Mouse (Mus musculus): Measurements from ENCODE around the gene Mapk11. TPM values are rescaled to one million over a fixed set of nuclear protein-coding genes. Genes with fewer than 3 reads are reported as not detected.
A peak's percentile ranks its signal among the peaks of the same experiment; 100 is the strongest.

Gene Mapk11
- 38.5 and 40.4 TPM in 2 replicates for polyA plus RNA-seq (2014; fragmentation: Nextera tagmentation; extraction: Ambion mirVana)

DNA sequence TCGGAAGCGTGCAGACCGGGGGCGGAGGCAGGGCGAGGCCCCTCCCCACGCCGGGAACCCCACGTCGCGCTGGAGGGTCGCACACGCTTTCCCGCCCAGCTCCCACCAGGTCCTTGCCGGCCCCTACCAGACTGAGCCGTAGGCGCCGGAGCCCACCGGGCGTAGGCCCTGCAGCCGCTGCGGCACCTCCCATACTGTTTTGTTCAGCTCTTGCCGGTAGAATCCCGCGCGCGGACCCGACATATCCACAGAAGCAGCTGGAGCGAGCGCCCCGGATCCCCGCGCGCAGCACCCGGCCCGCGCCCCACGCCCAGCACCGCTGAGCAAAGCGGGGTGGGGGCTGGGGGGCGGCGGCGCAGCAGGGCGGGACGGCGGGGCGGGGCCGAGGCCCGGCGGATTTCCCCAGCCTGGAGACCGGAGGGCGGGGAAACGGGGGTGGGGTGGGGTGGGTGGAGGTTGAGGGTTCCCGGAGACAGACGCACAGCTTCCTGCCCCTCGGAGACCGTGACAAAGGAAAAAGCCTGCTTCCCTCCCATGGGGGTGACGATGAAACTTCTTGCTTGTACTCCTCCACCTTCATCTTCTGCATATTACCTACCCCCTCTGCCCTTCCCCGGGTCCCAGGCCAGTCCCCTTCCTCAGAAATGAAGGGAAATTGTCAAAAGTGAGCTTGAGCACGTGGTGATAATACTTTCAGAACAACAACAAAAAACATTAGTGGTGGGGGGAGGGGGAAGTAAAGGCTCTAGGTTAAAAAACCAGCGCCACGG, at the start of gene Mapk11:
Gene Mapk11, minus strand, starts transcription at position 358 of the 770 bp plus-strand sequence.
- Histone ChIP-seq H3K4me3 (ENCODE audit: low read depth, low read length) (peak within 1 kb of the TSS; percentile 83), H3K4me1 (replicated peaks; ENCODE audit: control insufficient read depth, insufficient read depth, low read length) (peaks cover 17% of the 10 kb centered on the region), H3K9ac (ENCODE audit: low read depth, low read length) (peak within 1 kb of the TSS; percentile 93), H3K36me3 (ENCODE audit: control insufficient read depth, insufficient read depth, low read length) (peaks cover 5% of the 10 kb centered on the region; the same call in 1 of the 2 replicates), H3K9me3 (ENCODE audit: control insufficient read depth, low read length) (no peaks in the 10 kb centered on the region), H3K27ac (ENCODE audit: low read depth, low read length) (peak within 1 kb of the TSS; percentile 72), H3K4me2 (replicated peaks; ENCODE audit: low read depth, low read length) (peak within 1 kb of the TSS; percentile 90), H3K27me3 (ENCODE audit: control insufficient read depth, insufficient read depth, low read length) (peaks cover 7% of the 10 kb centered on the region; the same call in 1 of the 2 replicates)
- WGBS: under 1% methylated on average over 38 of the region's 61 CpGs
- ATAC-seq (ENCODE audit: low FRiP score) (peak; percentile 63), DNase-seq (ENCODE audit: low spot score) (peak; percentile 73)

DNA sequence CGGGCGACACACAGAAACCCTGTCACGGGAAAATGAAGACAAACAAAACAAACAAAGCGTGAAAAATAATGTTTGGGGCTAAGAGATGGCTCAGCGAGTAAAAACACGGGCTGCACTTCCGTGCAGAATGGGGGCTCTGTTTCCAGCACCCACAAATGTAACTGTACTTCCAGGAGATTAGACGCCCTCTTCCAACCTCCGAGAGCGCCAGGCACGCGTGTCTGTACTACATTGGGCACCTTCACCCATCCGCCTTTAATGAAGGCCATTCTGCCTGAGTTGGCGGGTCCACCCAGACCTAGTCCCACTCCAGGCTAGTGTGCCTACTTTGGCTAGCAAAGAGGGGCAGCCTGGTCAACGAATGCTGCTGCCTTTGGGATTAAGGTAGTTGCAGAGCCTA, 47.6 kb upstream of the Mapk11 start:
- ATAC-seq (ENCODE audit: low FRiP score): no peak
- 72% methylated on average over 15 of the region's 15 CpGs for WGBS

DNA sequence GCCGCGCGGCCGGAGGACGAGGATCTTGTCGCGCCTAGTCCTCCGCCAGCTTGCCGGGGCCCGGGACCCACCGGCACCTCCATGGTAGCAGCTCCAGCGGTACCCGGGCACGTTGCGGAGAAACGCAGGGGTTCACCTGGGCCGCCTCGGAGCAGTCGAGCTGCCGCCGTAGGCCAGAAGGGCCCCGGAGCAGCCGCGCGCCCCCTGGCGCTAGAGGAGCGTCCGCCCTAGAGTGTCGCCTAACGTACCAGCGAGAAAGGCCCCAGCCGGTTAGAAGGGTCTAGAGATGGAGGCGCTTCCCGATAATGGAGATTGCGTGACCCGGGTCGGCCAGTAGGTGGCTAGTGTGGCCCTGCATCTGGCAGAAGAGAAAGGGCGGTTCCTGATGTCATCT, 46.9 kb upstream of the Mapk11 start, which contains the start of gene Dennd6b:
Gene Dennd6b, minus strand, starts transcription at position 184 of the 394 bp plus-strand sequence.
- Histone ChIP-seq H3K27ac (ENCODE audit: low read depth, low read length) (peak within 1 kb of the TSS; percentile 93), H3K4me3 (ENCODE audit: low read depth, low read length) (peak within 1 kb of the TSS; percentile 77), H3K4me2 (replicated peaks; ENCODE audit: low read depth, low read length) (peak within 1 kb of the TSS; percentile 64), H3K9ac (ENCODE audit: low read depth, low read length) (peak within 1 kb of the TSS; percentile 93), H3K27me3 (ENCODE audit: control insufficient read depth, insufficient read depth, low read length) (no peaks in the 10 kb centered on the region), H3K4me1 (replicated peaks; ENCODE audit: control insufficient read depth, insufficient read depth, low read length) (peaks cover 5% of the 10 kb centered on the region; the same call in 1 of the 2 replicates), H3K36me3 (ENCODE audit: control insufficient read depth, insufficient read depth, low read length) (no peaks in the 10 kb centered on the region), H3K9me3 (ENCODE audit: control insufficient read depth, low read length) (no peaks in the 10 kb centered on the region)
- DNase-seq (ENCODE audit: low spot score) (peak; percentile 98), ATAC-seq (ENCODE audit: low FRiP score) (peak; percentile 99)
- under 1% methylated on average over 33 of the region's 38 CpGs for WGBS

More for the DNA sequence above, 47.6 kb upstream of the Mapk11 start:
- H3K4me2 ChIP-seq (replicated peaks; ENCODE audit: low read depth, low read length): peak overlapping the region; percentile 64
- no peaks in the 10 kb centered on the region for H3K27me3 ChIP-seq (ENCODE audit: control insufficient read depth, insufficient read depth, low read length)
- H3K4me3 ChIP-seq (ENCODE audit: low read depth, low read length): peak overlapping the region; percentile 77
- peak overlapping the region; percentile 93 for H3K27ac ChIP-seq (ENCODE audit: low read depth, low read length)
- peak overlapping the region; percentile 93 for H3K9ac ChIP-seq (ENCODE audit: low read depth, low read length)
- no peak for DNase-seq (ENCODE audit: low spot score)
- H3K9me3 ChIP-seq (ENCODE audit: control insufficient read depth, low read length): no peaks in the 10 kb centered on the region
- no peaks in the 10 kb centered on the region for H3K36me3 ChIP-seq (ENCODE audit: control insufficient read depth, insufficient read depth, low read length)
- peaks cover 5% of the 10 kb centered on the region; the same call in 1 of the 2 replicates for H3K4me1 ChIP-seq (replicated peaks; ENCODE audit: control insufficient read depth, insufficient read depth, low read length)

DNA sequence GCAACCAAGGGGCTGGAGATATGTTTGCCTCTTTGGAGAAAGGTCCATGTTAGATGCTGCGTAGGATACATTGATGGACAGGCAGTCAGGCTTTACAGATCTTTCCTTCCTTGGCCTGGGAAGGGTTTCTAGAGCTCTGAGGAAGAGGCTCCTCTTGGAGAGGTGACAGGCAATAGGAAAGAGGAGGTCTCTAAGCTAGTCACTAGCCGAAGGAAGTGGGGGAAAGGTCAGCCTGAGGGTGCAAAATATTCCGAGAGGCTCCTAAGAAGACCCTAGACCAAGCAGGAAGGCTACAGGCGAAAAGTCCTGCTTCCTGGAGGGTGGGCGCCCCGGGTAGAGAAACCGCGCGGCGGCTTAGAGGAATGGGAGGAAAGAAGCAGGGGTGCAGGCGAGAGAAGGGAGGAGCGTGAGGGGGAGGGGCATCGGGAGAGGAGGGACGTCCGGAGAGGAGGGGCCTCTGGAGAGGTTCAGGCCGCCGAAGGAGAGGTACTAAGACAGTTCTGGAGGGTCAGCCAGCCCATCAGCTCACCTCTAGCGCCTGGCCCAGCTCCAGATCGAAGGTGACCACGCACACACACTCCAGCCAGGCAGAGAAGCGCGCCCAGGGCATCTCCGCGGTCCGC, 46.4 kb upstream of the Mapk11 start:
- H3K4me2 ChIP-seq (replicated peaks; ENCODE audit: low read depth, low read length): peak overlapping the region; percentile 64
- H3K27ac ChIP-seq (ENCODE audit: low read depth, low read length): peak overlapping the region; percentile 93
- no peaks in the 10 kb centered on the region for H3K36me3 ChIP-seq (ENCODE audit: control insufficient read depth, insufficient read depth, low read length)
- ATAC-seq (ENCODE audit: low FRiP score): peak; percentile 93
- 0% methylated on average over 23 of the region's 25 CpGs for WGBS
- no peaks in the 10 kb centered on the region for H3K27me3 ChIP-seq (ENCODE audit: control insufficient read depth, insufficient read depth, low read length)
- peaks cover 5% of the 10 kb centered on the region; the same call in 1 of the 2 replicates for H3K4me1 ChIP-seq (replicated peaks; ENCODE audit: control insufficient read depth, insufficient read depth, low read length)
- peak overlapping the region; percentile 93 for H3K9ac ChIP-seq (ENCODE audit: low read depth, low read length)
- H3K4me3 ChIP-seq (ENCODE audit: low read depth, low read length): peak overlapping the region; percentile 77
- H3K9me3 ChIP-seq (ENCODE audit: control insufficient read depth, low read length): no peaks in the 10 kb centered on the region
- peak; percentile 89 for DNase-seq (ENCODE audit: low spot score)

DNA sequence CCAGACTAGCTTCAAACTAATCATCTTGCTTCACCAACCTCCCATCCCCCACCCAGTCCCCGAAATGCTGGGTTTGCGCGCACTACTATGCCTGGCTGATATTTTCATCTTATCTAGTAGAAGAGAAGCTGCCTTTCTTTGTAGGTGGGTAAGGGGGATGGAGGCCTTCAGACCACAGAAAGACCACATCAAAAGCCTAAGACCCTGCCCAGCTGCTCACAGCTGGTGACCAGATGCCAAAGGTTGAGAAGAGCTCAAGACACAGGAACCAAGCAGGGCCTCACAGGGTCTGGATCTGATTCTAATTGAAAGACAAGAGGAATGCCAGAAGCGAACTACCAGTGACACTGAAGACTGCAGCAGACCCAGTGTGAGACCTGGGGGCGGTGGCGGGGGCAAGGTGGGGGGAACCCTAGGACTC, 45.8 kb upstream of the Mapk11 start:
- Histone ChIP-seq H3K4me1 (replicated peaks; ENCODE audit: control insufficient read depth, insufficient read depth, low read length) (peaks cover 5% of the 10 kb centered on the region; the same call in 1 of the 2 replicates), H3K9ac (ENCODE audit: low read depth, low read length) (peak overlapping the region; percentile 93), H3K27ac (ENCODE audit: low read depth, low read length) (peak overlapping the region; percentile 93), H3K4me3 (ENCODE audit: low read depth, low read length) (peak overlapping the region; percentile 77), H3K36me3 (ENCODE audit: control insufficient read depth, insufficient read depth, low read length) (no peaks in the 10 kb centered on the region), H3K4me2 (replicated peaks; ENCODE audit: low read depth, low read length) (peak overlapping the region; percentile 64), H3K9me3 (ENCODE audit: control insufficient read depth, low read length) (no peaks in the 10 kb centered on the region), H3K27me3 (ENCODE audit: control insufficient read depth, insufficient read depth, low read length) (no peaks in the 10 kb centered on the region)
- WGBS: 25% methylated on average over 6 of the region's 6 CpGs
- ATAC-seq (ENCODE audit: low FRiP score) (0 out of 2 replicates have a peak, but pooled peaks have one; percentile 0), DNase-seq (ENCODE audit: low spot score) (peak; percentile 56)

DNA sequence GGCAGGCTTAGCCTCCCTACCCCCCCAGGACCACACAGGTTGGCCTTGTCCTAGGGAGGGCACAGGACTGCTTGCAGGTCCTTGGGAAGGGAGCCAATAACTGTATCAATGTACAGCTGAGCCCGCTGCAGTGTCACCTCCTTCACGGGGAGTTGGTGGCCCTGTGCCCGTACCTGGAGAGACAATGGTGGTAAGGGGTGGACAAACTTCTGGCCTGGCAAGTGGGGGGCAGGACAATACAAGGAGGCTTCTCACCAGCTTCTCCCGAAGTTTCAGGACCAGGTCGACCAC, 35.5 kb upstream of the Mapk11 start:
- H3K36me3 ChIP-seq (ENCODE audit: control insufficient read depth, insufficient read depth, low read length): no peaks in the 10 kb centered on the region
- H3K9me3 ChIP-seq (ENCODE audit: control insufficient read depth, low read length): no peaks in the 10 kb centered on the region
- H3K27ac ChIP-seq (ENCODE audit: low read depth, low read length): no peak overlapping the region
- H3K9ac ChIP-seq (ENCODE audit: low read depth, low read length): no peak overlapping the region
- H3K4me2 ChIP-seq (replicated peaks; ENCODE audit: low read depth, low read length): no peak overlapping the region
- H3K4me3 ChIP-seq (ENCODE audit: low read depth, low read length): no peak overlapping the region
- ATAC-seq (ENCODE audit: low FRiP score) (no peak), DNase-seq (ENCODE audit: low spot score) (no peak)
- H3K27me3 ChIP-seq (ENCODE audit: control insufficient read depth, insufficient read depth, low read length): no peaks in the 10 kb centered on the region
- 86% methylated on average over 5 of the region's 5 CpGs for WGBS
- peaks cover 4% of the 10 kb centered on the region; the same call in 1 of the 2 replicates for H3K4me1 ChIP-seq (replicated peaks; ENCODE audit: control insufficient read depth, insufficient read depth, low read length)

DNA sequence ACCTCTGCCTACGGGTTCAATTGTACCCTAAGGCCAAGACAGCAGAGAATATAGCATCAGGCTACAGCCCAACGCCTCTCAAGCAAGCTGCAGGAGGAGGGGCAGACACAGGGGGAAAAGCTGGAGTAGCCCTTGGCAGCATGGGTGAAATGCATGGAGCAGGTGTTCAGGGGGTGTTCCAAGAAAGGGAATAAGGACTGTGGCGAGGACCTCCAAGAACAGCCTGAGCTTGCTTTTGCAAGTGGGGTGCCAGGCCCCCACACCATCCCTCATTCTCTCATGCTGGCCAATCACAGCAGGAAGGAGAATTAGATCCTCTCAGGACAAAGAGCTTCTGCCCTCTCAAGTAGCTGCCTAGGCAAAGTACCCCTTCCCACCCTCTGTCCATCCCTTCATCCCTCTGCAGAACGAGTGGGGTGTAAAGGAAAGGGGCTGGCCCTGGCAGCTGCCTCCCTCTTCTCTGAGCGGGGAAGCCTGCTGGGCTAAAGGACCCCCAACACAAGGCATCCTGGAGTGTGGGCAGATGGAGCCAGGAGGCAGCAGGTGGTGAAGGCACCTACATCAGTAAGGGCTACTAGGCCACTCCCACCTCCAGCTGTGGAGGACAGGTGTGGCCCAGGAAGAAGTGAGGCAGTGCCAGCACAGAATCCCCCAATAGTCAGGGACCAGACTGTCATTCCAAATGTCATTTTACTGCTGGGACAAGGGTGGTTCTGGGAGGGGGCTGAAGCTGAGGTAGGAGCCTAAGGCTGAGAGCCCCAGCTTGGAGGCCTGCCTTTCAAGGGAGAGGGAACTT, 34.9 kb upstream of the Mapk11 start:
- Histone ChIP-seq H3K4me2 (replicated peaks; ENCODE audit: low read depth, low read length) (no peak overlapping the region), H3K36me3 (ENCODE audit: control insufficient read depth, insufficient read depth, low read length) (no peaks in the 10 kb centered on the region), H3K27me3 (ENCODE audit: control insufficient read depth, insufficient read depth, low read length) (no peaks in the 10 kb centered on the region), H3K4me3 (ENCODE audit: low read depth, low read length) (no peak overlapping the region), H3K27ac (ENCODE audit: low read depth, low read length) (no peak overlapping the region), H3K9ac (ENCODE audit: low read depth, low read length) (no peak overlapping the region), H3K9me3 (ENCODE audit: control insufficient read depth, low read length) (no peaks in the 10 kb centered on the region), H3K4me1 (replicated peaks; ENCODE audit: control insufficient read depth, insufficient read depth, low read length) (peaks cover 4% of the 10 kb centered on the region; the same call in 1 of the 2 replicates)
- 46% methylated on average over 5 of the region's 5 CpGs for WGBS
- DNase-seq (ENCODE audit: low spot score): no peak
- ATAC-seq (ENCODE audit: low FRiP score): no peak

DNA sequence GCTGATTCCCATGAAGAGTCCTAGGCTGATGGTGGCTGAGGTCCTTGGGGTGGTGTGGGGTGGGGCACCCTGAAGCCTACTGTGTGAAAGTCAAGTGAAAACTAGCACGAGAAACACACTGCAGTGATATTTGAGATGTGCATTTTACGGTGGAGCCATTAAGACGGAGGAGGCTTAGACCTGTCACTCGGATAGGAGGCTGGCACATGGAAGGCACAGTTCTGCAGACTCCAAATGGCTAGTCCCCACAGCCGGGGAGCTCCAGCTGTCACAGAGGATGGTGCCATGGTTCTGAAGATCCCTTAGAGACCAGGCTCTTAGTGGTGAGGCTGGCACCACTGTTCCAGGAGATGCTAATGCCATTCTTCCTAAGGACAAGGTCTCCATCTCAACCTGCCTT, 33.4 kb upstream of the Mapk11 start:
- Histone ChIP-seq H3K4me3 (ENCODE audit: low read depth, low read length) (no peak overlapping the region), H3K36me3 (ENCODE audit: control insufficient read depth, insufficient read depth, low read length) (no peaks in the 10 kb centered on the region), H3K27me3 (ENCODE audit: control insufficient read depth, insufficient read depth, low read length) (no peaks in the 10 kb centered on the region), H3K9ac (ENCODE audit: low read depth, low read length) (no peak overlapping the region), H3K4me2 (replicated peaks; ENCODE audit: low read depth, low read length) (no peak overlapping the region), H3K4me1 (replicated peaks; ENCODE audit: control insufficient read depth, insufficient read depth, low read length) (peaks cover 13% of the 10 kb centered on the region), H3K9me3 (ENCODE audit: control insufficient read depth, low read length) (no peaks in the 10 kb centered on the region), H3K27ac (ENCODE audit: low read depth, low read length) (no peak overlapping the region)
- ATAC-seq (ENCODE audit: low FRiP score) (no peak), DNase-seq (ENCODE audit: low spot score) (no peak)
- WGBS: 83% methylated on average over 5 of the region's 5 CpGs
